Mouse (Mus musculus): ENCODE measurements around the gene Pcdh7. TPM values are rescaled to one million over a fixed set of nuclear protein-coding genes. Genes with fewer than 3 reads are reported as not detected.
"Not testable (repeated sequence)": the region's sequence is repeated elsewhere in the genome, so short reads cannot be mapped to it uniquely, and the experiment has no call there.

Pcdh7 gene
- 100 to 1,000 TPM; 130 to 159 TPM for total RNA-seq (2021)
- long read RNA-seq, experiment 1, partial matches to known transcripts = 4 of 8 reads
- long read RNA-seq, experiment 1, other reads (novel, unspliced or antisense) = 3 of 8 reads
- long read RNA-seq, experiment 2, full-length matches to known transcripts = 1 of 10 reads
- long read RNA-seq, experiment 2, partial matches to known transcripts = 7 of 10 reads
- long read RNA-seq, experiment 2, other reads (novel, unspliced or antisense) = 2 of 10 reads

DNA sequence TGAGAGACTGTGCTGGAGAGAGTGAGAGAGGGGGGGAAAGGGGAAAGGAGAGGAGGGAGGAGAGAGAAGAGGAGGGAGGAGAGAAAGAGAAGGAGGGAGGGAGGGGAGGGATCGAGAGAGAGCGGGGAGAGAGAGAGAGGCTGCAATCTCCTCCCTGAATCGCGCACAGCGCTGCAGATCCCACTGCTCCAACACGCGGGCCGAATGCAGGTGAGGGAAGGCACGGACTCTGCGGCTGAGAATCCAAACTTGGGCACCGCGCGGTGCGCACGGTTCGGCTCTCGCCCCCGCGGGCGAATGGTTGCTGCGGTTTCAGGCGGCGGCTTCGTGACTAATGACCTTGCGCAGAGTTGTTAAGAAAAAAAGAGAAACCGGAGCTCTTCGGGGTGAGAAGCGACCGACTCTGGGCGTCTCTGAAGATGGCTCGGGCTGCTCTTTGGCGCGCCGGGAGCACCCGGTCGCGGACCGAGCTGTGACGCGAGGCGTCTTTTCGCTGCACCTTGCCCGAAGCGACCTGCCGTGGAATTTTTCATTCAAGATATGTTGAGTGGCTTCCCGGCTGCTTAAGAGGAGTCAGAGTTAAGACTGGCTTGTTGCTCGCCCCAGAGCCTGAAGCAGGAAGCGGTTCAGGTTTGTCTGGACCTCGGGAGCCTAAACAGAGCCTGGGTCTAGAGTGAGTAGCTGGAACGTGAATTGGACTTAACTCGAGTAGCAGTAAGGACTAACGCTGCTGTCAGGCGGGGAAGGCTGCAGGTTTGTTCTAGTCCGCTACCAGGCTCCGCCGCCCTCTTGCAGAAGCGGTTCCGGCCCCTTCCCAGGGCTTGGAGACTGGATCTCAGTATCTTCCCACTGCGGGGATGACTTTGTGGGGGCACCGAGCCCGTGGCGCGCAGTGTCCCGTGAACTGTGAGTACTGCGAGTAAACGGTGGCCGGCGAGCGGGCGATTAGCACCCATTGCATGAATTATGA, at the start of gene Pcdh7:
TSS of gene Pcdh7 (plus strand) at position 62 of the 970 bp plus-strand sequence.
- peak; percentile 67 to 71 for DNase-seq (ENCODE audit: low spot score in 2 of 2)

DNA sequence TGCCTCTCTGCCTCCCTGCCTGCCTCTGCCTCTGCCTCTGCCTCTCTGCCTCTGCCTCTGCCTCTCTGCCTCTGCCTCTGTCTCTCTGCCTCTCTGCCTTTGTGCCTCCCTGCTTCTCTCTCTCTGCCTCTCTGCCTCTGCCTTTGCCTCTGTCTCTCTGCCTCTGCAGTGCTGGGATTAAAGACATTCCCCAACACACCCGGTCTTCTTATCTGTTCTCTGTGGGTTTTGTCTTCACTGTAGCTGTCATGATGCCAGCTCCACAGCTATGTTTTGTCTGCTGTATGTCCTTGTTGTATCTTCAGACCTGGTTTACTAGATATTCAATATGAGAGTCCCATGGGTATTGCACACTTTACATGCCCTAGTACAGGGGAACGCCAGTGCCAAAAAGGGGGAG, 40.8 kb upstream of the Pcdh7 start:
- not testable (repeated sequence) for DNase-seq (ENCODE audit: low spot score in 2 of 2)

DNA sequence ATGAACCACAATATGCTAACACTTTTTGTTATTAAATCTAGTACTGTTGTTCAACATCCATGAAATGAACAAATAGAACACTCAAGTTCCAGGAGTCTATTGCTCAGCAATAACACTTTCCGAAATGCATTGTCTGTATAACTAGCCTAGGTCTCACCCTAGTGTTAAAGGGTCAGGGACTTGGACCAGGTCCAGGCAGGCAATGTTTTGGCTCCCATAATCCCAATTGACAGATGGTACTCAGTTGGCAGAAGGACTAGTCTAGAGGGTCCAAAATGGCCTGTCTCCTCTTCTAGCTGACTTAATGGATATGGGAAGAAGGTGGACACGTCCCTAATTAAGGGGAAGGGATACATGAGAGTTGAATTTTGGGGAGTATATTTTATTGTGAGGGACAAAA, 9.4 kb upstream of the Pcdh7 start:
- no peak for DNase-seq (ENCODE audit: low spot score in 2 of 2)

DNA sequence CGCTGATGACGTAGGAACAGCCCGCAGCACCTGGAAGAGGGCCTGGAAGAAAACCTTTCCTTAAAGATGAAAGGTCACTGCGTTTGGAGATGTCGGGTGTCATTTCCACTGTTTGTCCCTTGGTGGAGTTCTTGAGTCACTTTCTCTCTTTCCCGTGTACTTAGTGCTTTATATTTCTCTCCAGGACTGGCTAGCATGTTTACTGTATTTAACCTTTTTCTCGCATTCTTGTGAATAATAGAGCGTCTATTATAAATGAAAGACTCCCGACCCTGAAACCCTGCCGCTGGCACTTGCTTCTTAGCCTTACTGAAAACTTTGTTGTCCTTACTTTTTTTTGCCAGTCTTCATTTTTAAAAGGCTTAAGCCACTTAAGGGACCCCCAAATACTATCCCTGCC, 3.8 kb upstream of the Pcdh7 start:
- DNase-seq (ENCODE audit: low spot score in 2 of 2) = peak in 1 of 2 experiments; percentile 32

DNA sequence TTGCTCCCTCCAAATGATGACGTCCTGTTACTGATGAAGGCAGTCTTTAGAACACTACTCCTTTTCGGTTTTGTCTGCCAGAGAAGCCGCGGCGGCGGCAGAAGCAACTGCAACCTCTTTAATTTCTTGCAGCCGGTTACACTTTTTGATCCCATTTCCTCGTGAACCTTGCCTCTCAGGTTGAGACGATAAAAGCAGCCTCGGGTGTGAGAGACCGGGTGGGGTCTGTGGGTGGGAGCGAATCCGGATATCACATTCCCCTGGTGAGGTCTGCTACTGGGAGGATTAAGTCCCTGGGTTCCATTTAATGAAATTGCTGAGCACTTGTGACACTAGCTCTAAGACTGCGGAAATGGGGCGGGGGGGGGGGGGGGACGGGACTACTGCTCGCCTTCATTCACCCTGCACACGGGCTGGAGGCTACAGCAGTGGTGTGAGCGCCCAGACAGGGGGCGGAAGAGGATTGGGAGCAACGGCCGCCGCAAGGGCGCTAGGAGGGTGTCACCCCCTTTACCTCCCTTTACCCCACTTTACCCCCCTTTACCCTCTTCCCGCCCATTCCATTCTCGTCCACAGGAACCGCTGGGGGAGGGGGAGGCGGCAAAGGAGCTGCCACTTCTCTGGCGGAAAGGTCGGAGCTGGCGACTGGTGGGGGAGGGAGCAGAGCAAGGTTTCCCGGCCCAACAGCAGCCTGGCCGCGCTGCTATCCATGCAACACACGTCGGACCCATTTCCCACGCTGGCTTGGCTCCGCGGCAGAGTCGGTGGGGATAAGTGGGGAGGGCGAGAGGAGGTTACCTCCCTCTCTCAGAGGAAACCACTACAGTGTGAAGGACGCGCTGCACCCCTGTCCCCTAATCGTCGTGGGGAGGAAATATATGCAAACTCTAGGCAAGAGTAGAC, 2.9 kb upstream of the Pcdh7 start:
- DNase-seq (ENCODE audit: low spot score in 2 of 2) = peak; percentile 38 to 69

DNA sequence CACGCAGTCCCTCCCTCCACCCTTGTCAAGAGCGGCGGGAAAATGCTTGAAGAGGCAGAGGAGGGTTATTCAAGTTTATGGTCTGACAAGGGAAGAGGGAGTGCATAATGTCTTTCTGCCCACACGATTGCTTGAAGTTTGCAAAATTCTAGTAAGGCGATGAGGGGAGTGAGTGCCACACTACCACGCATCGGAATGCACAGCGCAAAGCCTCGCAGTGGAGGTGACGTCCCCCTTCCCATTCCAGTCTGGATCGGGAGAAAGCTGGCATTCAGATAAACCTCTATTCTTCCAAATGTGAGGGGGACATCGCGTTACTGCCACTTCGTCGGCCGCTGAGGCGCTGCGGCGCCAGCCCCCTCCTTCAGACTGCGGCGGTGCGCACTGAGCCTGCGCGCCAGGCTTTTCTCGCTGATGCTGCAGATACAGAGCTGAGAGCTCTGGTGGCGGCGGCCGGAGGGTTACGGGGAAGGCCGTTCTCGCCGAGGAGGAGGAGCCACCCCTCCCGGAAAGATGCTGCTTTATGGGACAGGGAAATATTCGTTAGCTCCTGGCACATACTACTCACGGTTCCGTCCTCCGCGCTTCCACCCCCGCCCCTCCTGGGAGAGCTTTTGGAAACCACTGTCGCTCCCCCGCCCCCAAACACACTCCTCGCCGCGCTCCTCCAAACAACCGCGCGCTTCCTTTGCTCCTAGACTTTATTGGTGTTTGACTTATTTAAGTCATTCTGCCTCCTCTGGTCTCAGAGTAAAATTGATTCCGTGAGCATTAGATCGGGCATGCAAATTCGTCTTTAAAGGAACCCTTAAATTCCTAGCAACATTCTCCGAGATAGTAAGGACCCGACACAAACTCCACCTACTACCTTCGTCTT, 2.0 kb upstream of the Pcdh7 start:
- peak; percentile 78 to 89 for DNase-seq (ENCODE audit: low spot score in 2 of 2)

DNA sequence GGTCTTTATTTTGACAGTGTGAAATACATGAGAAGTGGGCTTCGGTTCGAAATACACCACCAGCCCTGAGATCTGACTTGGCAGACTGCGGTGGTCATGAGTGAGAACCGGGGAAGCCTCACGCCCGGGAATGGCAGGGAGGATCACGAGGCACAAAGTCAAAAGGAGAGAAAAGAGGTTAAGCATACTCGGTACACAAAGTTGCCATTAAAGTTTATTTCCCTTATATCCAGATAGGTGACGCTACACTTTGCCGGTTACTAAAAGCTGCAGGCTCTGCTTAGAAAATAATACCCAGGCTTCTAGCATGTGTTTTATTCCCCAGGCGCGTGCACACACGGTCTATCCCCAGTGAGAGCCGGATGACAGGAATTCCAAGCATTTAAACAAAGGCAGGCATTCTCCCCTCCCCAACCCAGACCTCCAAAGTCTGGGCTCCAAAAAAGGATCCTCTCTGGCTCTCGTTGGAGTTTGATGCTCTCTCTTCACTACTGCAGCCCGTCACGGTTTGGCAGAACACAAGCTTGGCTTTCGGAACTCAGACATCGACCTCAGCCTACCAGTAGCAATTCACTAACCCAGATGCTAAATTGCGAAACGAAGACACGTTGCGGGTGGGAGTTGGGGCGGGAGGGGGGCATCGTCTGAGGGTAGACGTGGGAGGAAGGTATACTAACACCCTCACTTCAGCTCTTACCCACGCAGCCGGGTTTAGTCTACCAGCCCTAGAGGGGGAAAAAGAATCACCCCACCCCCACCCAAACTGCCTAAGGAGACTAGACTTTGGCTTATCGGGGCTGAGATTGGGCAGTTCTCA, 1.1 kb upstream of the Pcdh7 start:
- DNase-seq (ENCODE audit: low spot score in 2 of 2) = peak in 1 of 2 experiments; percentile 55

DNA sequence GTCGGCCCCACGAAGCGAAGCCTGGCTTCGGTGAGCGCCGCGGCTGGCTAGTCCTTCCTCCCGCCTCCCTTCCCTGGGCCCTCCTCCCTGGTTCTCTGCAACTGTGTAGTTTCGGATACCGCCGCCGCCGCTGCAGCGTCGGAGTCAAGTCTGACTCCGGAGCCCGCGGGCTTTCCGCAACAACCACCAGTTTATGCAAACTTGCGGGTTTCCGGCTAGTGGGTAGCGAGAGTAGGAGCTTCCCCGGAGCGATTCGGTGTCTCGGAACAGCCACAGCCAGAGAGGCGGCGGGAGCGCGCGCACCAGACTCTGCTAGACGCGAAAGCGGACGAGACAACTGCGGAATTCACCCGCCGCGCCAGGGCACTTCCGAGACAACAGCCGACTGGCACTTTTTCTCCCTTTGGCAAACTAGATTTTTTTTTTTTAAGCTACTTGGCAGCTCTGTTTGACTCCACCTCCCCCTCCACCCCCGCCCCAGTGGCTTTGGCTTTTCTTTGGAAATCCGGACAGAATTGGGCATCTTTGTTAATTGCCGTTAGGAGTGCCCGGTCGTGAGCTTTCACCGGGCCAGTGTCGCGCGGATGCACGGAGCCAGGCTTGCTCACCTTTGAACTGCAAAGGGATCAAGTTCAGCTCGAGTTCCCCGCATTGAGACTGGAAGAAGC, 395 bp upstream of the Pcdh7 start:
- peak; percentile 56 to 70 for DNase-seq (ENCODE audit: low spot score in 2 of 2)

DNA sequence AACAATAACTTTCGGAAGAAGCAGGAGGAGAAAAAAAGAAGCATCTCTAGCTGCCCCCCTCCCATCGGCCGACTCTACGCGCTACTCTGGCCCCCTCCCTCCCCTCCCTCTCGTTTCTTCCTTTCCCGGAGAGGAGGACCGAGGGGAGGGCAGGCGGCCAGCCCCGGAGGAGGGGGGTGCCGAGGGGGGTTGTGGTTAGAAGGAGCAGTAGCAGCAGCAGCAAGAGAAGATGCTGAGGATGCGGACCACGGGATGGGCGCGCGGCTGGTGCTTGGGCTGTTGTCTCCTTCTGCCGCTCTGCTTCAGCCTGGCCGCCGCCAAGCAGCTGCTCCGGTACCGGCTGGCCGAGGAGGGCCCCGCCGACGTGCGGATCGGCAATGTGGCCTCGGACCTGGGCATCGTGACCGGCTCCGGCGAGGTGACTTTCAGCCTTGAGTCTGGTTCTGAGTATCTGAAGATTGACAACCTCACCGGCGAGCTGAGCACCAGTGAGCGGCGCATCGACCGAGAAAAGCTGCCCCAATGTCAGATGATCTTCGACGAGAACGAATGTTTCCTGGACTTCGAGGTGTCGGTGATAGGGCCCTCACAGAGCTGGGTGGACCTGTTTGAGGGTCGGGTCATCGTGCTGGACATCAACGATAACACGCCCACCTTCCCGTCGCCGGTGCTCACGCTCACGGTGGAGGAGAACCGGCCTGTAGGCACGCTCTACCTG, 1.3 kb downstream of the Pcdh7 start:
- peak; percentile 59 to 61 for DNase-seq (ENCODE audit: low spot score in 2 of 2)

DNA sequence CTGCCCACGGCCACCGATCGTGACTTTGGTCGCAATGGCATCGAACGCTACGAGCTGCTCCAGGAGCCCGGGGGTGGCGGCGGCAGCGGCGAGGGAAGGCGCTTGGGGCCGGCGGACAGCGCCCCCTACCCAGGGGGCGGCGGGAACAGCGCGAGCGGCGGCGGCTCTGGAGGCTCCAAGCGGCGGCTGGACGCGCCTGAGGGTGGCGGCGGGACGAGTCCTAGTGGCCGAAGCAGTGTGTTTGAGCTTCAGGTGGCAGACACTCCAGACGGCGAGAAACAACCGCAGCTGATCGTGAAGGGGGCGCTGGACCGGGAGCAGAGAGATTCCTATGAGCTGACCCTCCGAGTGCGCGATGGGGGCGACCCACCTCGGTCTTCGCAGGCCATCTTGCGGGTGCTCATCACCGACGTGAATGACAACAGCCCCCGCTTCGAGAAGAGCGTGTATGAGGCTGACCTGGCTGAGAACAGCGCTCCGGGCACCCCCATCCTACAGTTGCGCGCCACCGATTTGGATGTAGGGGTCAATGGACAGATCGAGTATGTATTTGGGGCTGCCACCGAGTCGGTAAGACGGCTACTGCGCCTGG, 1.9 kb downstream of the Pcdh7 start:
- peak; percentile 69 to 79 for DNase-seq (ENCODE audit: low spot score in 2 of 2)

DNA sequence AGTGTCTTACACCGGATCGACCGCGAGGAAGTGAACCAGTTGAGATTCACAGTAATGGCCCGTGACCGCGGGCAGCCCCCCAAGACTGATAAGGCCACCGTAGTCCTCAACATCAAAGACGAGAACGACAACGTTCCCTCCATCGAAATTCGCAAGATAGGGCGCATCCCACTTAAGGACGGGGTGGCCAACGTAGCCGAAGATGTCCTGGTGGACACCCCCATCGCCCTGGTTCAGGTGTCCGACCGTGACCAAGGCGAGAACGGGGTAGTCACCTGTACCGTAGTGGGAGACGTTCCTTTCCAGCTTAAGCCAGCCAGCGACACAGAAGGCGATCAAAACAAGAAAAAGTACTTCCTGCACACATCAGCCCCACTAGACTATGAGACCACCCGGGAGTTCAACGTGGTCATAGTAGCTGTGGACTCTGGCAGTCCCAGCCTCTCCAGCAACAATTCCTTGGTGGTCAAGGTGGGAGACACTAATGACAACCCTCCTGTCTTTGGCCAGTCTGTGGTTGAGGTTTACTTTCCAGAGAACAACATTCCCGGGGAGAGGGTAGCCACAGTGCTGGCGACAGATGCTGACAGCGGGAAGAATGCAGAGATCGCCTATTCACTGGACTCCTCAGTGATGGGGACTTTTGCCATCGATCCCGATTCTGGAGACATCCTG, 2.6 kb downstream of the Pcdh7 start:
- peak in 1 of 2 experiments; percentile 10 for DNase-seq (ENCODE audit: low spot score in 2 of 2)

DNA sequence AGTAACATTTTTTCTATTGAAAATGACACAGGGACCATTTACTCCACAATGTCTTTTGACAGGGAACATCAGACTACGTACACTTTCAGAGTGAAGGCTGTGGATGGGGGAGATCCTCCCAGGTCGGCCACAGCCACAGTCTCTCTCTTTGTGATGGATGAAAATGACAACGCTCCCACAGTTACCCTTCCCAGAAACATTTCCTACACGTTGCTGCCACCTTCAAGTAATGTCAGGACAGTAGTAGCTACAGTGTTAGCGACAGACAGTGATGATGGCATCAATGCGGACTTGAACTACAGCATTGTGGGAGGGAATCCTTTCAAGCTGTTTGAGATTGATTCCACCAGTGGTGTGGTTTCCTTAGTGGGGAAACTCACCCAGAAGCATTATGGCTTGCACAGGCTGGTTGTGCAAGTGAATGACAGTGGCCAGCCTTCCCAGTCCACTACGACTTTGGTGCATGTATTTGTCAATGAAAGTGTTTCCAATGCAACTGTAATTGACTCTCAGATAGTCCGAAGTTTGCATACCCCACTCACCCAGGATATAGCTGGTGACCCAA, 3.5 kb downstream of the Pcdh7 start:
- peak in 1 of 2 experiments; percentile 14 for DNase-seq (ENCODE audit: low spot score in 2 of 2)

DNA sequence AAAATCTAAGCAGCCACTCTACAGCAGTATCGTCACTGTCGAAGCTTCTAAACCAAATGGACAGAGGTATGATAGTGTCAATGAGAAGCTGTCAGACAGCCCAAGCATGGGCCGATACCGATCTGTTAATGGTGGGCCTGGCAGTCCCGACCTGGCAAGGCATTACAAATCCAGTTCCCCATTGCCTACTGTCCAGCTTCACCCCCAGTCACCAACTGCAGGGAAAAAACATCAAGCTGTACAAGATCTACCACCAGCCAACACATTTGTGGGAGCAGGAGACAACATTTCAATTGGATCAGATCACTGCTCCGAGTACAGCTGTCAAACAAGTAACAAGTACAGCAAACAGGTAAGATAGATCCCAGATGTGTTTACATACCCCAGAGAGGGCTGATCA, 4.2 kb downstream of the Pcdh7 start:
- peak in 1 of 2 experiments; percentile 22 for DNase-seq (ENCODE audit: low spot score in 2 of 2)

DNA sequence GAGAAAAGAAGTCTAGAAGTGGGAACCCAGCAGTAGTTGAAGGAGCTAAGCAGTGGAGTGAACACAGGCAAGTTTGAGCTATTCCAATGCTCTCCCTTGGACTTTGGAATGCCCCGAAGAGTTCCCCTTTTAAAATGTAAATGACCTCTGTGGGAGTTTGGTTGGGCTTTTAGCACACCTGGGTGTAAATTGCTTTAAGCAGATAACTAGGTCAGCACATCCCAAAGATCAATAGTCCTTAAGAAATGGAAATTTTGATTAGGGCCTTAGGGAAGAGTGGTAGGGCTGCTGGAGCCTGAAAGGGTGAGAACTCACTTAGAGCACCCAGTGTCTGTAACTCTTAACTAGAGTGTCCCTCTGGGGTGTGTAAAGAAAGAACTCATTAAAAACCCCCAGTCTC, 15.7 kb downstream of the Pcdh7 start:
- DNase-seq (ENCODE audit: low spot score in 2 of 2) = no peak

DNA sequence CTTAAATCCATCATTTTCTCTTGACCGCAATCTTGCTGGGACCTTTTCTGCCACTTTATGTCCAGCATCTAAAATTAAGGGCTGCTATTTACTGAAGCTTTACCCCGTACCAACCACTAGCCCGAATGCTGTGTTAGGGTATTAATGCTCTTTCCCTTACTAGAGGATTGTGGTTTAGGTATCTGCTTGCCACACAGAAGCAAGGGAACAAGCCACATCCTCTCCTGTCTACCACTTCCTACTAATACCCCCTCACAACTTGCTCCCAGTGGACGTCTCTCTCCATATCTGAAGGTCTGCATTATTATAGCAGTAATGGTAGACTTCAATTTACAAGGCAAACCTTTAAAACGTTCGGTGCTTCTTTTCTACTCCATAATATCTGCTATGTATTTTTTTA, 18.0 kb downstream of the Pcdh7 start:
- no peak for DNase-seq (ENCODE audit: low spot score in 2 of 2)

DNA sequence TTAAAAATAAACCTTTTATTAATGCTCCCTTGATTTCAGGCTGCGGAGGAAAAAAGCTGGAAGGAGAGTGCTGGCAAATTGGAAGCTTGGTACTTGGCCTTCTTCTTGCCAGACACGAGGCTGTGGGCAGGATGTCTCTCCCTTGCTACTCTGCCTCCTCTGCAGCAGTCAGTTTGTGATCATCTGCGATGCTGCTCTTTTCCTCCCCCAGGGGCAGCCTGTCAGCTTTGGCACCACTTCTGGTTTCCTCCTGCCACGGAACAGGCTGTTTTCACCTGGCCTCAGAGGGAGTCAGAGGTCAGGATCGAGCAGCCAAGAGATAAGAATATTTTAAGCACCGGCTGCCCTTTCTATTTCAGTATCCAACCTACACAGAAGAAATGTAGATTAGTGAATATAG, 25.2 kb downstream of the Pcdh7 start:
- DNase-seq (ENCODE audit: low spot score in 2 of 2) = peak in 1 of 2 experiments; percentile 42

Measured in left cerebral cortex, adult 18-20 months (tissue).